Mouse (Mus musculus): Measurements from ENCODE around the gene Gm12184.
"Not testable (repeated sequence)": the region's sequence is repeated elsewhere in the genome, so short reads cannot be mapped to it uniquely, and the experiment has no call there.

Gm12184 gene

DNA sequence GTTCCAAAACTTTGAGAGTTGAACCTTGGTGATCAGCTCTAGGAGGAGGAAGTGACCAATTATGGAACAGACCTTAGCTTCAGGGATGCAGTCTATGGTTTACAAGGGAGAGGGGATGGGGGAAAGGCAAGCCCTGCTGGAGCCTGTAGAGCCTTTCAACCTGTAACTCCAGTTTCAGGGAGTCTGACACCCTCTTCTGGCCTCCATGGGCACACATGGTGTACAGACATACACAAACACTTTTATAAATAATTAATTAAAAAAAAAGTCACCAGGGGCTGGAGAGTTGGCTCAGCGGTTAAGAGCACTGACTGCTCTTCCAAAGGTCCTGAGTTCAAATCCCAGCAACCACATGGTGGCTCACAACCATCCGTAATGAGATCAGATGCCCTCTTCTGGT, 19.9 kb upstream of the Gm12184 start:
- DNase-seq, result not testable (repeated sequence)

- peak; percentile 21 for DNase-seq
These were observed 18.9 kb upstream of the Gm12184 start for GRCm38 (mm10) chr11:48845244-48845815.

GRCm38 (mm10) chr11:48844309-48844708, 17.9 kb upstream of the Gm12184 start:
- peak; percentile 46 for DNase-seq

GRCm38 (mm10) chr11:48843202-48843601, 16.7 kb upstream of the Gm12184 start:
- DNase-seq, result peak; percentile 64

- DNase-seq, result no peak
These were observed 15.9 kb upstream of the Gm12184 start for GRCm38 (mm10) chr11:48842378-48842792.

DNA sequence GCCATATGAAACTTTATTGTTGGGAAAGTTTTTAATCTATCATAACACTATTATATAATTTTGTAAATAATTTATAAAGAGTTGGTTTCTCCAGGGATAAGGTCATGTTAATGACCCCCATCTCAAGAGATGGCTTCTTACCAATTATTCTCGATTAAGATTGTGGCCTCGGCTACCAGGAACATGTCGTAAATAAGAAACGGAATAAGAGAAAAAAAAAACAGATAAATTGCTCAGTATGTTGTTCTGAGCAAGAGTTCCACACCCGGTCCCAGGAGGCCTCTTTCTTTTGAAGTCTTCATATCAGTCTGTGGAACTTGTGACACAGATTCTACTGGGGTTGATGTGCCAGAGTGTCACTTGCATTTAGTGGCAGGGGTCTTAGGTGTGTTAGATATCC, 14.8 kb upstream of the Gm12184 start:
- DNase-seq, result no peak

DNA sequence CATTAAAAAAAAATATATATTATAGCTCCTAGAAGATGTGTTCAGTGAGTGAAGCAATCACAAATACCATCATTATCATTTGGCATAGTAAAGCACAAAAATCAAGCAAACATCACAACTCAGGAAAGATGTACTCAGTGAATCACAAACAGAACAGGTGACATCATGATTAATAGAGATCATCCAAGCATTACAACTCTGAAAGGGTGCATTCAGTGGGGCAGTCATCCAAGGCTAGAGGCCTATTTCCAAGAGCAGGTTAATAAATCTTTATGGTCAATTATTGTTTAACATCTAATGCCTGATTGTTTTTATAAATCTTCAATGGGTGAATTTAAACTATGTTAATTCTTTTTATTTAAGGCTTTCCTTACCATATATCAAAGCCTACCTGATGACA, 14.3 kb upstream of the Gm12184 start:
- no peak for DNase-seq

GRCm38 (mm10) chr11:48838879-48839680, 12.6 kb upstream of the Gm12184 start:
- DNase-seq, result no peak

DNA sequence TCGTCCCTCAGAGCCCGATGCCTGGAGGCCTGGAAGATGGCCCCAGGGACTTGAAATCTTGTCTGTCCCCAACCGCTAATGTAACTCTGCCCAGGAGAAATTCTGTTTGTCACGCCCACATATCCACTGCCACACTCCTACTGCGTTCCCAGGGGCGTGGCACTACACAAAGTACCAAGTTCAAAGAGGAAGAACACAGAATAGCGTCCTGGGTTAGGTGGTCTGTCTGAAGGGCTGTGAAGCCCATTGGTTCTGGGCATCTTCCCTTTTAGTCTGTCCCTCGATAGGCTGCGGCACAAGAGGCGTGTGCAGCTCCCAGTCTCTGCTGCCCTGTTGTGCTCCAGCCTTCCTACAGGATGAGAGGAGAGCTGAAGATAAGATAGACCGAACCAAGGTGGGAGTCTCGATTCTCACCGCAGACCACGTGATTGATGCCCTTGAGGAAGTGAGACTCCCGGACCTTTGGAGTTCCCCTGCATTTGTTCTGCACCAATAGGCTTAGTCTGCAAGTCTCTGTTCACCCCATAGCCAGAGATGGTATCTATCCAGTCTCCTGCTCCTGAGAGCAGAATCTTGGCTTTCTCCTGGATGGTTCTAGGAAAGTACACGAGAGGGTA, 11.8 kb upstream of the Gm12184 start:
- peak; percentile 65 for DNase-seq

DNA sequence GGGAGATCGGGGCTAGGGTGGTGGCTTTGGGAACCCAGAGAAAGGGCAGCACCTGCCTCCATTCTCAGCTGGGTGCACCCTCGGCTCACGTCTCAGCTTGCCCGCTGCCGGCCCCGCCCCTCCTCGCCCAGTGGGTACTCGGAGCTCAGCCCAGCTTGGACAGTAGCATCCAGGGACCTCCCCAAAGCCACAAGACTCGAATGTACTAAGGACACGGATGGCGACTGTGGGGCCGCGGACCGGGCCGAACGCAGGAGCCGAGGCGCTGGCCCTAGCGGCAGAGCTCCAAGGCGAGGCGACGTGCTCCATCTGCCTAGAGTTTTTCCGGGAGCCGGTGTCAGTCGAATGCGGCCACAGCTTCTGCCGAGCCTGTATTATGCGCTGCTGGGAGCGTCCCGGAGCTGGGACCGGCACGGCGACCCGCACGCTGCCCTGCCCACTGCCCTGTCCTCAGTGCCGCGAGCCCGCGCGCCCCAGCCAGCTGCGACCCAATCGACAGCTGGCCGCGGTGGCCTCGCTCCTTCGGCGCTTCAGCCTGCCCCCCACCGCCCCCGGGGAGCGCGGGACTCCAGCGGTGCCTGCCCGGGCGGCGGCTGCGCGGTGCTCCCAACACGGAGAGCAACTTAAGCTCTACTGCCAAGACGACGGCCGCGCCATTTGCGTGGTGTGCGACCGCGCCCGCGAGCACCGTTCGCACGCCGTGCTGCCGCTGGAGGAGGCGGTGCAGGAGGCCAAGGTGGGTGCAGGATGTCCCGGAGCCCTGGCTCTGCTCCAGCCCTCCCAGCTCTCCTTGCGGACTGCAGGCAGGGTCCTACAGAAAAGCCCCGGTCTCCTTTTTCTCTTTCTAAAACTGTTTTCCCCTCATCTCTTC, 11.1 kb upstream of the Gm12184 start:
- peak; percentile 87 for DNase-seq

DNA sequence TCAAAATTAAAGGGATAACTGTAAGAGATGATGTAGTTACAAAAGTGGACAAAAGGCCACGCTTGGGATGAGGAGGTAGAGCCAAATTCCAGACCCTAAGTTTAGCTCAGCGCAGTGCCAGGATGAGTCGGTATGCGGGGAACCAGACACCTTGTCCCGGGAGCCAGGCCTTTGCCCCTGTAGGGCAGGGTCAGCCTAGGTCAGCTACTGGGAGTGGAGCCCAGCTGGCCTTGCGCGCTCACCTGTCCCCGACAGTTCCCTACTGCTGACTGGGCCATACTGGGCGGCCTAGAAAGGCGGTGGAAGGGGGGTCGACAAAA, 10.5 kb upstream of the Gm12184 start:
- no peak for DNase-seq

DNA sequence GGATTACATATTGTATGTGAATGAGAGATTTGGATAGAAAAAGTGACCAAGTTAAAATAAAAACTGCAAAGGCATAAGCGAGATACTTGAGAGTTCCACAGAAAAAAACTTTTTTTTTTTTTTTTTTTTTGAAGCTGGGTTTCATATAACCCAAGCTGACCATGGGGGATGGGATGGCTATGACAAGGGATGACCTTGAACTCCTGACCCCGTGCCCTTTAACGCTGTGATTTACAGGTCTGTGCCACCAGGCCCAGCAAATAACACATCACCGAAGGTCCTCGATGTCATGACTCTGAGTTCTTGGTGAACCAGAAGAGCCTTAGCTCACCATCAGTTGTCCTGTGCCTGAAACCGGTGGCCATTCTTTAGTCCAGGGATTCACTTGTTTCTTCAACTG, 9.5 kb upstream of the Gm12184 start:
- no peak for DNase-seq

DNA sequence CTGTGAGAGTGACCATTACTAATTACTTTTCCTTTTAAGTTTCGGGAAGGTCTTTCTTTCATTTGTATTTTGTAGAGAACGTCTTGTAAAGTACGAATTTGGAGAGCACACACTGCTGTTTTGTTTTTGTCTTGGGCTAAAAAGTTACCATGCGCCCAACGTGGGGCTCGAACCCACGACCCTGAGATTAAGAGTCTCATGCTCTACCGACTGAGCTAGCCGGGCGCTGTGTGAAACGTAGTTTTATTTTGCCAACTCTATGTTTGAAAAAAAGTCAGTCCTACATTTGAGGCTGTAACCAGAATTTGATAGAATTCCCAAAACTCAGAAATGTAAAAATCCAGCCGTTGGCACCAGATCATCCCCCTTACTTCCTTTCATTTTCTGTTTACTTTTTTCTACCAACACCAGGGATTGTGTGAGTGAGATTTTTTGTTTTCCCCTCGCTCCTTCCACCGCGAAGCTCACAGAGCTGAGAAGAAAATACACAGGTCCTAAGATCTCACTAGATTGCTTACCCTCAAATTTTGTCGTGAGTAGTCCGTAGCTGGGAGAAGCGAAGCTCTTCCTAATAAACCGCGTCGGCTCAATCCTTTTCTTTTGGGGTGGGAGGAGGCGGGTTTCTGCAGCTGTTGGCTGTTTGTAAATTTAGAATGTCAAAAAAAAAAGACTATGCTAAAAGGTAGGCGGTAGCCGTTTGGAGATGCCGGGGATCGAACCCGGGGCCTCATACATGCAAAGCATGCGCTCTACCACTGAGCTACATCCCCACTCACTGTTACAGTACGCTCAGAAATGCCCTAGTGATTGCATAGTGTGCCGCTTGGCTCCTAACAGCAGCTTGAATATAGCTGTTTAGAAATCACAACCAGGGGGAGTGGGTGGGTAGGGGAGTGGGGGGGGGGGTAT, 7.5 kb upstream of the Gm12184 start:
- DNase-seq, result peak; percentile 95

GRCm38 (mm10) chr11:48833078-48833730, 6.7 kb upstream of the Gm12184 start:
- DNase-seq, result no peak

DNA sequence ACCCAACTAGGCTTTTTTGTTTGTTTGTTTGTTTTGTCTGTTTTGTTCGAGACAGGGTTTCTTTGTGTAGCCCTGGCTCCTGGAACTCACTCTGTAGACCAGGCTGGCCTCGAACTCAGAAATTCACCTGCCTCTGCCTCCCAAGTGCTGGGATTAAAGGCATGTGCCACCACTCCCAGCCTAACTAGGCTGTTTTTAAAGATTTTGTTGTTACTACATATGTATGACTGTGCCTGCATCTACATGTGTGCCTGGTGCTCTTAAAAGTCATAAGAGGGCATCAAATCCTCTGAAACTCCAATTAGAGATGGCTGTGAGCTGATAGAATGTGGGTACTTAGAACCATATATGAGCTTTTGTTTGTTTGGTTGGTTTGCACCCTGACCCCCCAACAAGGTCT, 4.8 kb upstream of the Gm12184 start:
- no peak for DNase-seq

- no peak for DNase-seq
These were observed 3.8 kb upstream of the Gm12184 start for GRCm38 (mm10) chr11:48830279-48830678.

- DNase-seq, result no peak
These were observed 1.5 kb upstream of the Gm12184 start for GRCm38 (mm10) chr11:48827926-48828325.

DNA sequence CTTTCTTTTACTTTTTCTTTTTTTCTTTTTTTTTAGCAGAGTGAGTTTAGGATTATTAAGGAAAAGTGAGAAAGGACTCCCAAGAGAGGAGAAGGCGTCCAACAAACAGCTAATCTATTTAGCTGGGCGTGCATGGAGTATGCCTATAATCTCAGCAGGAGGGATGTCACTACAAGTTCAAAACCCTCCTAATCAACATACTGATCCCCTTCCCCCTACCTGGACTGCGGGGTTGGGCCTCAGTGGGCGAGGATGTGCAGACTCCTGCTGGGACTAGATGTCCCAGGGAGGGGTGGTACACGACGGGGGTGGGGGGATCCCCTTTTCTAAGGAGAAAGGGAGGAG, 269 bp upstream of the Gm12184 start:
- DNase-seq, result no peak

- DNase-seq, result no peak
These were observed 2.1 kb downstream of the Gm12184 start for GRCm38 (mm10) chr11:48824311-48824830.

- DNase-seq, result peak; percentile 70
These were observed 2.9 kb downstream of the Gm12184 start for GRCm38 (mm10) chr11:48823536-48823972.

- no peak for DNase-seq
These were observed 3.5 kb downstream of the Gm12184 start for GRCm38 (mm10) chr11:48822768-48823512.

All from kidney, adult 18-20 months (tissue).